19 mouse cellular contexts compared by ENCODE assay signal in the genomic region with DNA sequence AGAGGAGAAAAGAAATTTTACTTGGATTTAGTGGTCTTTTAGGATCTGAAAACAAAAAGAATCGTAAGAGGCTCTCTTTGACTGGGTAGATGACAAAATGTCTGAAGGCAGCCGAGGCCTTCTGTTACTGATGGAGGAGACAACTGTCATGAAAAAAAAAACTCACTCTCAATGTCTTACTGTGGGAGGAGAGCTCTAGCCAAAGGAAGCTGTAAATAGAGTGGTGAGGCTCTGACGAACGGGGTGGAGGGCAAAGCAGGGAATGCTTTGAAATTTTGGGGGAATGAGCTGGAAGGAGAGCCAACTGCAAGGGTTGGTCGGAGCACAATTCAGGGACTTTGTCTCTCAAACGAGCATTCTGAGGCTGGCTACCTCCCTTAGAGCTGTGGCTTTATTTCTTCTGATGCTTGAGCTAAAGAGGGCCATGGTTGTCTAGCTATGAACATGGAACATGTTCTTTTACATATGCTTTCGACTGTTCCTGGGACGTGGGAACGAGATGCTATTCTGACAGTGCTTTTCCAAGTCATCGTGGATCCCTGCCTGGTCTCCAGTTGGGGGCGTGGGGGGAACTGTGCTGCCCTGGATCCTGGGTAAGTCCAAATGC.
"Had no signal": no experiment of that assay in that cellular context is flagged by ENCODE, and none has a peak within 500 bp of the region (broad histone marks: within the 10 kb centered on the region; RNA-seq: fewer than 3 reads in every experiment).

No protein-coding gene starts in this region.

- H3K27ac ChIP-seq: intestine, embryonic 15.5 days; kidney, embryonic 15.5 days; limb, embryonic 10.5 days; limb, embryonic 13.5 days; liver, embryonic 12.5 days; liver, embryonic 15.5 days; lung, embryonic 15.5 days; neural tube, embryonic 12.5 days; neural tube, embryonic 15.5 days had no signal

- H3K4me3 ChIP-seq: intestine, embryonic 15.5 days; kidney, embryonic 15.5 days; limb, embryonic 10.5 days; limb, embryonic 13.5 days; liver, embryonic 12.5 days; liver, embryonic 15.5 days; lung, embryonic 15.5 days; megakaryocyte, embryonic 14.5 days; neural tube, embryonic 12.5 days; neural tube, embryonic 15.5 days had no signal

- DNase-seq: kidney, adult 11 months; kidney, adult 8-10 months; kidney, postnatal 14 days; liver; lung, adult 18-20 months; lung, postnatal 10 days; lung, postnatal 36 days; midbrain, embryonic 14.5 days; thymus, postnatal 25 days had no signal

- ATAC-seq: intestine, embryonic 15.5 days; liver, embryonic 12.5 days had no signal
